ENCODE assay signal across 22 mouse cellular contexts in genomic region chr5:118652611-118653010, GRCm38 (mm10).
"Had no signal": no experiment of that assay in that cellular context is flagged by ENCODE, and none has a peak within 500 bp of the region (broad histone marks: within the 10 kb centered on the region; RNA-seq: fewer than 3 reads in every experiment).

No protein-coding gene starts in this region.

- H3K9me3 ChIP-seq: heart, embryonic 13.5 days; heart, embryonic 15.5 days; hindbrain, embryonic 13.5 days; hindbrain, embryonic 15.5 days; limb, embryonic 10.5 days; limb, embryonic 12.5 days had no signal

- H3K27ac ChIP-seq: heart, embryonic 13.5 days; heart, embryonic 15.5 days; hindbrain, embryonic 13.5 days; hindbrain, embryonic 15.5 days; hindbrain, postnatal 0 days; layer of hippocampus, adult 2 months; left cerebral cortex, adult 2 months had no signal

- H3K36me3 ChIP-seq: heart, embryonic 13.5 days; heart, embryonic 15.5 days; hindbrain, embryonic 13.5 days; hindbrain, embryonic 15.5 days; limb, embryonic 10.5 days; limb, embryonic 12.5 days had no signal

- ATAC-seq: forebrain, embryonic 16.5 days; hindbrain, postnatal 0 days; intestine, embryonic 16.5 days had no signal

- DNase-seq: gastrocnemius, postnatal 14 days; gastrocnemius, postnatal 36 days; heart, adult 18-20 months; heart, postnatal 14 days; heart, postnatal 36 days; kidney, adult 18-20 months; kidney, adult 8-10 months; kidney, postnatal 10 days; kidney, postnatal 25 days; kidney, postnatal 4 days had no signal

- H3K4me2 ChIP-seq: heart, embryonic 11.5 days; heart, embryonic 13.5 days; heart, embryonic 15.5 days; hindbrain, embryonic 13.5 days; hindbrain, embryonic 15.5 days; limb, embryonic 12.5 days had no signal

- H3K9ac ChIP-seq: heart, embryonic 13.5 days; heart, embryonic 15.5 days; hindbrain, embryonic 13.5 days; hindbrain, embryonic 15.5 days; limb, embryonic 12.5 days had no signal

- H3K4me3 ChIP-seq: heart, embryonic 13.5 days; heart, embryonic 15.5 days; hindbrain, embryonic 13.5 days; hindbrain, embryonic 15.5 days; layer of hippocampus, adult 2 months; left cerebral cortex, adult 2 months; limb, embryonic 10.5 days; limb, embryonic 12.5 days had no signal

- H3K27me3 ChIP-seq: heart, embryonic 13.5 days; heart, embryonic 15.5 days; hindbrain, embryonic 13.5 days; hindbrain, embryonic 15.5 days; limb, embryonic 12.5 days had no signal
